In the genomic region with DNA sequence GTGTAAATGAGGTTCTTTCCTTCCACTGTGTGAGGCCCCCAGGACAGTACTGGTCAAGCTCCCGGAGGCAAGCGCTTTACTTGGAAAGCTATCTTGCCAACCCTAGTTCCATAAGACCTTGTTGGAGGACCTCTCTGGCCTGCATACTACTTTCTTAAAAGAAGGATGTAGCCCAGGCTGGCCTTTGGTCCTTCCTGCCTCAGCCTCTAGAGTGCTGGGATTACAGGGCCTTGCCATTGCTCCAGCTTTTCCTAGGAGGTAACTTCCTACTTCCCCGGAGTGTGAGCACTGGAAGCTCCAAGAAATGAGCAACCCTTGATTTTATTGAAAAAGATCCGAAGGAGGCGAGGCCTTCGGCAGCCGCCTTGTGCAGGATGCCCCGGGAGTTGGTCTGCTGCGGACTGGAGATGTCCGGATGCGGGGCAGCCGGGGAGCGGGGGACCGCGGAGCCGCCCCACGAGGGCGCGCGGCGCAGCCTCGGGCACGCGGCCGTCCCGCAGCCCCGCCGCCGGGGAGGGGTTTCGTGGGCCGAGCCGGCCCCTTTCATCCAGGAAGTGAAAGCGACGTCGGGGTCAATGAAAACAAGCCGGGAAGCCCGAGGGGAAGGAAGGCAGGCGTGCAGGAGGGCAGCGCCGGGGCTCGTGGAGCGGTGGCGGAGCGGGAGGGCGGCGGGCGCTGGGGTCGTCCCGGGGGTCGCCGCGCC, we compare ENCODE assay signal across 8 mouse cellular contexts. TPM values are rescaled to one million over a fixed set of nuclear protein-coding genes. Genes with fewer than 3 reads are reported as not detected.
A peak's percentile ranks its signal among the peaks of the same experiment; 100 is the strongest.
DNase-seq lines count a peak whose midpoint lies in the region; ATAC-seq and TF ChIP-seq lines count a peak whose summit lies in the region.

Plekha3 (plus strand) TSS at position 557 of the 703 bp plus-strand sequence.

- H3K9me3 ChIP-seq in E14TG2a.4 (ENCODE audit: low read length): no peaks in the 10 kb centered on the region
- no peaks in the 10 kb centered on the region for H3K9me3 ChIP-seq in forebrain, embryonic 14.5 days (replicated peaks; ENCODE audit: control insufficient read depth, low read length)
- H3K9me3 ChIP-seq in liver, embryonic 16.5 days (replicated peaks; ENCODE audit: control insufficient read depth, low read length): no peaks in the 10 kb centered on the region
- no peaks in the 10 kb centered on the region for H3K9me3 ChIP-seq in neural tube, embryonic 12.5 days
- no peaks in the 10 kb centered on the region for H3K9me3 ChIP-seq in stomach, postnatal 0 days (ENCODE audit: control insufficient read depth, low read length)

- H3K9ac ChIP-seq in forebrain, embryonic 14.5 days (ENCODE audit: low read length): peak within 1 kb of the TSS; percentile 91
- H3K9ac ChIP-seq in liver, embryonic 16.5 days (ENCODE audit: low read depth, low read length): peak within 1 kb of the TSS; percentile 78
- H3K9ac ChIP-seq in neural tube, embryonic 12.5 days: peak within 1 kb of the TSS; percentile 86
- H3K9ac ChIP-seq in stomach, postnatal 0 days (ENCODE audit: low read length): peak within 1 kb of the TSS; percentile 94

- DNase-seq in cerebellum, adult 11 months: peak; percentile 81
- DNase-seq in forebrain, embryonic 14.5 days (ENCODE audit: low spot score): peak; percentile 82
- DNase-seq in heart, postnatal 10 days: peak; percentile 87 to 89
- no peak for DNase-seq in large intestine, adult 2 months (ENCODE audit: low read depth, low spot score)
- peak; percentile 85 for DNase-seq in stomach, postnatal 0 days (ENCODE audit: low spot score)

- H3K4me3 ChIP-seq in E14TG2a.4 (replicated peaks; ENCODE audit: low read length): peak within 1 kb of the TSS; percentile 89
- peak within 1 kb of the TSS; percentile 87 for H3K4me3 ChIP-seq in forebrain, embryonic 14.5 days (ENCODE audit: low read depth, low read length)
- peak within 1 kb of the TSS; percentile 82 for H3K4me3 ChIP-seq in liver, embryonic 16.5 days (ENCODE audit: low read depth, low read length)
- peak within 1 kb of the TSS; percentile 87 for H3K4me3 ChIP-seq in neural tube, embryonic 12.5 days
- H3K4me3 ChIP-seq in stomach, postnatal 0 days (ENCODE audit: low read depth, low read length): peak within 1 kb of the TSS; percentile 76

- intact Hi-C loops in heart, postnatal 10 days (cut with DNase I): no loop called here

- peaks cover 62% of the 10 kb centered on the region for H3K4me1 ChIP-seq in E14TG2a.4 (replicated peaks; ENCODE audit: low read depth, low read length)
- H3K4me1 ChIP-seq in forebrain, embryonic 14.5 days (ENCODE audit: control insufficient read depth, insufficient read depth, low read length): peaks cover 18% of the 10 kb centered on the region
- peaks cover 26% of the 10 kb centered on the region for H3K4me1 ChIP-seq in liver, embryonic 16.5 days (ENCODE audit: control insufficient read depth, low read depth, low read length)
- H3K4me1 ChIP-seq in neural tube, embryonic 12.5 days: peaks cover 24% of the 10 kb centered on the region
- H3K4me1 ChIP-seq in stomach, postnatal 0 days (replicated peaks; ENCODE audit: control insufficient read depth, insufficient read depth): no peaks in the 10 kb centered on the region

- peaks cover 27% of the 10 kb centered on the region for H3K36me3 ChIP-seq in E14TG2a.4 (ENCODE audit: insufficient read depth, low read length)
- peaks cover 3% of the 10 kb centered on the region; the same call in 1 of the 2 replicates for H3K36me3 ChIP-seq in forebrain, embryonic 14.5 days (ENCODE audit: control insufficient read depth, insufficient read depth, low read length)
- H3K36me3 ChIP-seq in liver, embryonic 16.5 days (ENCODE audit: control insufficient read depth, insufficient read depth): no peaks in the 10 kb centered on the region
- H3K36me3 ChIP-seq in neural tube, embryonic 12.5 days: no peaks in the 10 kb centered on the region
- no peaks in the 10 kb centered on the region for H3K36me3 ChIP-seq in stomach, postnatal 0 days (ENCODE audit: control insufficient read depth, insufficient read depth, low read length)

- peak within 1 kb of the TSS; percentile 74; the same call in 1 of the 2 replicates for H3K27ac ChIP-seq in forebrain, embryonic 14.5 days (ENCODE audit: low read depth, low read length)
- H3K27ac ChIP-seq in liver, embryonic 16.5 days (ENCODE audit: low read length): peak within 1 kb of the TSS; percentile 53
- peak within 1 kb of the TSS; percentile 62 for H3K27ac ChIP-seq in neural tube, embryonic 12.5 days
- peak within 1 kb of the TSS; percentile 78 for H3K27ac ChIP-seq in stomach, postnatal 0 days (replicated peaks)

- TF ChIP-seq CTCF in E14TG2a.4 (conservative IDR thresholded peaks at IDR 0.05; ENCODE audit: low read length): no peak
- TF ChIP-seq CTCF in stomach, postnatal 0 days (IDR thresholded peaks at IDR 0.05; ENCODE audit: low read depth): no peak

- no peak for TF ChIP-seq EP300 in stomach, postnatal 0 days (optimal IDR thresholded peaks at IDR 0.05)

- H3K27me3 ChIP-seq in E14TG2a.4 (ENCODE audit: insufficient read depth, low read length): no peaks in the 10 kb centered on the region
- H3K27me3 ChIP-seq in forebrain, embryonic 14.5 days (replicated peaks; ENCODE audit: control insufficient read depth, insufficient read depth, low read length): no peaks in the 10 kb centered on the region
- no peaks in the 10 kb centered on the region for H3K27me3 ChIP-seq in liver, embryonic 16.5 days (ENCODE audit: control insufficient read depth, insufficient read depth, low read depth, low read length)
- H3K27me3 ChIP-seq in neural tube, embryonic 12.5 days (replicated peaks): no peaks in the 10 kb centered on the region
- no peaks in the 10 kb centered on the region for H3K27me3 ChIP-seq in stomach, postnatal 0 days (ENCODE audit: control insufficient read depth, insufficient read depth, low read length)

- H3K4me2 ChIP-seq in forebrain, embryonic 14.5 days (ENCODE audit: low read length): peak within 1 kb of the TSS; percentile 71
- H3K4me2 ChIP-seq in liver, embryonic 16.5 days (ENCODE audit: low read depth, low read length): peak within 1 kb of the TSS; percentile 80
- H3K4me2 ChIP-seq in neural tube, embryonic 12.5 days (replicated peaks): peak within 1 kb of the TSS; percentile 83
- peak within 1 kb of the TSS; percentile 75 for H3K4me2 ChIP-seq in stomach, postnatal 0 days (replicated peaks; ENCODE audit: low read depth)

- 5% methylated on average over 38 of the region's 52 CpGs for WGBS in forebrain, embryonic 14.5 days
- 4% methylated on average over 52 of the region's 52 CpGs for whole genome bisulfite sequencing in large intestine, adult 2 months
- WGBS in liver, embryonic 16.5 days (ENCODE audit: insufficient replicate concordance): 4% methylated on average over 47 of the region's 52 CpGs
- 5% methylated on average over 50 of the region's 52 CpGs for WGBS in neural tube, embryonic 12.5 days
- 4% methylated on average over 45 of the region's 52 CpGs for WGBS in stomach, postnatal 0 days

- peak; percentile 71 for ATAC-seq in forebrain, embryonic 14.5 days
- peak; percentile 74 for ATAC-seq in liver, embryonic 16.5 days (ENCODE audit: low read depth)
- peak; percentile 57 for ATAC-seq in neural tube, embryonic 12.5 days (ENCODE audit: low FRiP score, low read depth)
- ATAC-seq in stomach, postnatal 0 days (ENCODE audit: low FRiP score, low TSS enrichment): peak; percentile 84

RNA-seq across cellular contexts. Expression of gene Plekha3, which starts in this region (rescaled TPM):
- polyA plus RNA-seq in forebrain, embryonic 14.5 days (2014; fragmentation: Nextera tagmentation; extraction: Ambion mirVana): 5.6 and 5.7 TPM in 2 replicates
- 10 to 100 TPM; 21.3 to 24.3 TPM for total RNA-seq in heart, postnatal 10 days (2021)
- polyA plus RNA-seq in large intestine, adult 2 months (2012; rRNA removed): 11.1 and 13.9 TPM in 2 replicates
- 0.54 and 0.81 TPM in 2 replicates for polyA plus RNA-seq in liver, embryonic 16.5 days (2015; fragmentation: Nextera tagmentation; extraction: Ambion mirVana)
- polyA plus RNA-seq in neural tube, embryonic 12.5 days (2016; fragmentation: Nextera tagmentation; extraction: Ambion mirVana): 16.3 and 17.4 TPM in 2 replicates
- 7.5 and 7.7 TPM in 2 replicates for polyA plus RNA-seq in stomach, postnatal 0 days (2015; fragmentation: Nextera tagmentation; extraction: Ambion mirVana)

Comparison
In these comparisons a context has a peak if more than half of its experiments do, and no peak if none do; other contexts are left out.
1. Peak in ATAC-seq, H3K4me3 ChIP-seq, H3K27ac ChIP-seq, H3K9ac ChIP-seq and H3K4me2 ChIP-seq in liver, embryonic 16.5 days; RNA of the gene not detected or under 1 TPM.